Mouse (Mus musculus) limb, embryonic 10.5 days (tissue): ENCODE data around the gene Tmem87a. TPM values are rescaled to one million over a fixed set of nuclear protein-coding genes. Genes with fewer than 3 reads are reported as not detected.

Source experiments
- DNase-seq: peaks from one replicate; pipeline ENCODE4 v3.0.0-alpha.2; 2017; ENCODE audit warnings: low spot score
- H3K27ac ChIP-seq: fragments of 300-500 bp; sonication (generic); 2 replicates; pipeline ENCODE4 v1.5.1; 2016; ENCODE audit warnings: mild to moderate bottlenecking
- H3K27me3 ChIP-seq: fragments of 300-500 bp; sonication (generic); 2 replicates; pipeline ENCODE4 v1.6.1; 2016; ENCODE audit warnings: low read depth, mild to moderate bottlenecking; ENCODE audit not compliant: poor library complexity, severe bottlenecking
- H3K36me3 ChIP-seq: fragments of 300-500 bp; sonication (generic); 2 replicates; pipeline ENCODE4 v1.6.1; 2016; ENCODE audit warnings: mild to moderate bottlenecking, moderate library complexity
- H3K4me1 ChIP-seq: fragments of 300-500 bp; sonication (generic); 2 replicates; pipeline ENCODE4 v1.6.1; 2016
- H3K4me3 ChIP-seq: fragments of 300-500 bp; sonication (generic); 2 replicates; pipeline ENCODE4 v1.5.1; 2016; ENCODE audit warnings: mild to moderate bottlenecking, moderate library complexity
- H3K9me3 ChIP-seq: fragments of 300-500 bp; sonication (generic); replicated peaks from 2 replicates; pipeline ENCODE4 v1.6.1; 2016; ENCODE audit warnings: mild to moderate bottlenecking
- WGBS: fragments of 180-500 bp; shearing (Covaris S2); methylation state at CpG from one replicate; pipeline ENCODE4 v1.1.7; 2016; 5-methylcytosine and 5-hydroxymethylcytosine counted together
- polyA plus RNA-seq: library from polyadenylated mRNA; unstranded; fragments of >200 nt; fragmentation: Nextera tagmentation; extraction: Ambion mirVana; gene quantifications from 2 replicates; pipeline ENCODE4 v1.2.1, GENCODE M21; 2016

Gene Tmem87a
- polyA plus RNA-seq, 1 experiment from 2014 or later = 6.8 TPM

GRCm38 (mm10) chr2:120348120-120348519 is 55.8 kb downstream of the Tmem87a start:
- Histone ChIP-seq H3K27ac (no peak overlapping the region), H3K36me3 (peaks cover 63% of the 10 kb centered on the region), H3K27me3 (no peaks in the 10 kb centered on the region), H3K9me3 (no peaks in the 10 kb centered on the region), H3K4me3 (no peak overlapping the region), H3K4me1 (peaks cover 14% of the 10 kb centered on the region)
- DNase-seq = no peak
- 84% methylated on average over 9 of the region's 9 CpGs for WGBS

GRCm38 (mm10) chr2:120341741-120342140 is 62.2 kb downstream of the Tmem87a start:
- DNase-seq = no peak
- Histone ChIP-seq H3K4me1 (no peaks in the 10 kb centered on the region), H3K4me3 (no peak overlapping the region), H3K36me3 (peaks cover 91% of the 10 kb centered on the region), H3K9me3 (no peaks in the 10 kb centered on the region), H3K27ac (no peak overlapping the region), H3K27me3 (no peaks in the 10 kb centered on the region)
- WGBS = 96% methylated on average over 1 of the region's 1 CpGs

- H3K27me3 ChIP-seq = no peaks in the 10 kb centered on the region
- H3K36me3 ChIP-seq = peaks cover 86% of the 10 kb centered on the region
- no peaks in the 10 kb centered on the region for H3K4me1 ChIP-seq
- DNase-seq = no peak
- no peaks in the 10 kb centered on the region for H3K9me3 ChIP-seq
- no peak overlapping the region for H3K4me3 ChIP-seq
- no peak overlapping the region for H3K27ac ChIP-seq
- WGBS = 90% methylated on average over 2 of the region's 2 CpGs
Observed at GRCm38 (mm10) chr2:120337886-120338285, 66.0 kb downstream of the Tmem87a start.

GRCm38 (mm10) chr2:120331575-120331974 is 72.3 kb downstream of the Tmem87a start:
- Histone ChIP-seq H3K4me3 (no peak overlapping the region), H3K9me3 (no peaks in the 10 kb centered on the region), H3K4me1 (no peaks in the 10 kb centered on the region), H3K36me3 (peaks cover 85% of the 10 kb centered on the region), H3K27ac (no peak overlapping the region), H3K27me3 (no peaks in the 10 kb centered on the region)
- 94% methylated on average over 4 of the region's 4 CpGs for WGBS
- no peak for DNase-seq

- 75% methylated on average over 4 of the region's 4 CpGs for WGBS
- no peak for DNase-seq
- Histone ChIP-seq H3K4me1 (no peaks in the 10 kb centered on the region), H3K36me3 (peaks cover 40% of the 10 kb centered on the region), H3K27ac (no peak overlapping the region), H3K4me3 (no peak overlapping the region), H3K9me3 (no peaks in the 10 kb centered on the region), H3K27me3 (no peaks in the 10 kb centered on the region)
Observed at GRCm38 (mm10) chr2:120315077-120315476, 88.8 kb downstream of the Tmem87a start.

GRCm38 (mm10) chr2:120314487-120314886 is 89.4 kb downstream of the Tmem87a start:
- H3K27me3 ChIP-seq = no peaks in the 10 kb centered on the region
- peaks cover 37% of the 10 kb centered on the region for H3K36me3 ChIP-seq
- H3K27ac ChIP-seq = no peak overlapping the region
- 80% methylated on average over 4 of the region's 4 CpGs for WGBS
- no peaks in the 10 kb centered on the region for H3K9me3 ChIP-seq
- H3K4me3 ChIP-seq = no peak overlapping the region
- H3K4me1 ChIP-seq = no peaks in the 10 kb centered on the region
- DNase-seq = no peak

- Histone ChIP-seq H3K27me3 (no peaks in the 10 kb centered on the region), H3K4me3 (no peak within 1 kb of the TSS), H3K27ac (no peak within 1 kb of the TSS), H3K9me3 (no peaks in the 10 kb centered on the region), H3K36me3 (peaks cover 32% of the 10 kb centered on the region), H3K4me1 (no peaks in the 10 kb centered on the region)
- 39% methylated on average over 3 of the region's 3 CpGs for WGBS
- DNase-seq = no peak
Observed at GRCm38 (mm10) chr2:120313976-120314375, 89.9 kb downstream of the Tmem87a start, which contains the start of gene Pla2g4f. TSS of gene Pla2g4f (minus strand) at chr2:120314165.

- no peak for DNase-seq
- 87% methylated on average over 7 of the region's 7 CpGs for WGBS
- Histone ChIP-seq H3K27ac (no peak overlapping the region), H3K36me3 (peaks cover 15% of the 10 kb centered on the region), H3K9me3 (no peaks in the 10 kb centered on the region), H3K4me3 (no peak overlapping the region), H3K27me3 (no peaks in the 10 kb centered on the region), H3K4me1 (no peaks in the 10 kb centered on the region)
Observed at GRCm38 (mm10) chr2:120312276-120312825, 91.6 kb downstream of the Tmem87a start.

Other genes with a start within 250 kb of the Tmem87a start
- gene Ehd4, start 249.5 kb downstream of the Tmem87a start, polyA plus RNA-seq = 25.3 and 27.5 TPM in 2 replicates
- gene Pla2g4e, start 158.8 kb downstream of the Tmem87a start, polyA plus RNA-seq = not detected in 2 replicates
- gene Pla2g4d, start 114.9 kb downstream of the Tmem87a start, polyA plus RNA-seq = 0.04 and 0.05 TPM in 2 replicates
- not detected in 2 replicates for gene Pla2g4f, start 89.9 kb downstream of the Tmem87a start, polyA plus RNA-seq
- gene Vps39, start 51.0 kb downstream of the Tmem87a start, polyA plus RNA-seq = 22.0 and 28.0 TPM in 2 replicates
- 5.7 and 7.3 TPM in 2 replicates for gene Ganc, start 217 bp downstream of the Tmem87a start, polyA plus RNA-seq
- 0.30 and 0.58 TPM in 2 replicates for gene Capn3, start 51.9 kb upstream of the Tmem87a start, polyA plus RNA-seq
- gene Zfp106, start 159.7 kb upstream of the Tmem87a start, polyA plus RNA-seq = 75.8 and 81.0 TPM in 2 replicates
- gene Snap23, start 163.6 kb upstream of the Tmem87a start, polyA plus RNA-seq = 60.2 and 62.6 TPM in 2 replicates
- 34.5 and 35.9 TPM in 2 replicates for gene Haus2, start 205.3 kb upstream of the Tmem87a start, polyA plus RNA-seq
- 24.7 and 31.0 TPM in 2 replicates for gene Lrrc57, start 205.4 kb upstream of the Tmem87a start, polyA plus RNA-seq
- 2.2 and 3.1 TPM in 2 replicates for gene Stard9, start 225.0 kb upstream of the Tmem87a start, polyA plus RNA-seq